Mouse (Mus musculus): ENCODE results near the gene Prss36.

The Prss36 gene

GRCm38 (mm10) chr7:127934075-127934474 lies 12.4 kb downstream of the Prss36 start:
- no peak for DNase-seq (ENCODE audit: low read depth)

DNA sequence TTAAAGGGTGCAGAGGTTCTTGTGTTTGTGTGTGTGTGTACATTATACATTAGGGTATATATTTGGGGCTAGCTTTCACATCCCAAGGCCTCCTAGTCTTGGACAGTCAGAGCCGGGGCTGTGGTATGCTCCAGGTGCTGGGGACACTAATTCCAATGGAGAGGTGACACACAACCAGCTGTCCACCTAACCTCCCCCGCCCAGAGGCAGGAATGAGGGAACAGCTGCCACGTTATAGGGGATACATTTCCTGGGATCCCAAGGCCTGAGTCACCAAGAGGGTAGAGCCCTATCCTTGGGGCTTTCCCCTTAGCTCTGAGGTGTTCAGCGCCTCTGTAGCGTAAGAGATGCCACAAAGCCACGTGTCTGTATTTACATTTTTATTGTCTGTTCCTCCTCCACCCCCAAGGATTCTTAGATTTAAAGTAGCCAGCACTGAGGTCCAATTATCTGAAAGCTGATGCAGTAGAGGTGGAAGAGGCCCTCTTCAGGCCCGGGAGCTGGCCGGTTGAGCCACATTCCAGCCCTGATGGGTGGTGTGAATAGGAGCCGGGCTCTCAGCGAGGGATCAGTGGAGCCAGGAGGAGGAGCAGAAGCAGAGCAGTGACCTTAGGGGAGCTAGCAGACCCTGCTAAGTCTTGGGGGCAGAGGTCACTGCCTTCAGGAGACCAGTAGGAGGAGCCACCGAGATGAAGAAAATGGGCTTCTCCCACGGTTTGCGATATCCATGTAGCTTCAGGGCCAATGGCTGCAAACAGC lies 14.1 kb downstream of the Prss36 start:
- no peak for DNase-seq (ENCODE audit: low read depth)

DNA sequence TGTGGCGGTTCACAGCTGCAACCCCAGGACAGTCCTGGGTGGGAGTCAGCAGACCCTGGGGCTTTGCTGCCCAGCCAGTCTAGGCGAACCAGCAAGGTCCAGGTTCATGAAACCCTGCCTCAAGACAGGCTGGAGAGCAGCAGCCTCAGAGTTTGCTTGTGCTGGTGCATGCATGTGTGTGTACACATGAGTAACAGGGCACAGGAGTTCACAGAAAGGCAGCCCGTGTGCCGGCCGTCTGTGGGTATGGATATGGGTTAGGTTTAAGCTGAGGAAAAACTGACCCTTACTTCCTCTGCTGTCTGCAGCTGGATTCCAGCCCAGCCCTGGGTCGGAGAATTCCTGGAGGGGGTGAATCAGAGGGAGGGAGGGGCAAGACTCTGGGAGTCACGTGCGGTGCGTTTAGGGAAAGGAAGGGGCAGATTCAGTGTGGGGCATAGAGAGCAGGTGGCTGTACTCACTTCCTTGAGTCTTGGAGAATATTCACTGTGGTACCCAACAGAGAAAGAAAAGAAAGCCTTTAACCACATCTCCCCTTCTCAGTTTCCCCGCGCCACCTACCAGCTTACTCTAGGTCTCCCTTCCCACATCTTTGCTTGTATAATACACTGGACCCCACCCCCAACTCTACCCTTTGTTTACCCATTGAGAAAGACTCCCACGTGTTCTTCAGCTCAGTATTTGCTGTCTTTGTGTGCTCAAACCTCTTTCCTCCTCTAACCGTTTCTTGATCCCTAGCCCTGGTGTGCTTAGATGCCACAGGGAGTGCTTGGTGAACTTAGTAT lies 15.0 kb downstream of the Prss36 start:
- DNase-seq (ENCODE audit: low read depth), result no peak

DNA sequence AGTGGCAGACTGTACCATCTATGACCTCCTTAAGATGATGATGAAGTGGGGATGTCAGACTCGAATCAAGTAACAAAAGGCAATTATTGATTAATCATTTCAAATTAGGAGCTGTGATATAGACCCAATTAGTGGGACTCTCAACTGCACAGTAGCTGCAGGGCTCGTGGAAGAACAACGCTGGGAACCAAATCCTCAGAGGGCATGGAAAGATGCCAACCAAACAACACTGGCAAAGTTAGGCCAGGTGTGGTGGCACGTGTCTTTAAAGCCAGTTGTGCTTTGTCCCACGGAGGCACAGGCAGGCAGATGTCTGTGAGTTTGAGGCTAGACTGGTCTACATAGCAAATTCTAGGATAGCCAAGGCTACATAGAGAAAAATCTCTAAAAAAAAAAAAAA lies 15.9 kb downstream of the Prss36 start:
- no peak for DNase-seq (ENCODE audit: low read depth)

GRCm38 (mm10) chr7:127929923-127930322 lies 16.6 kb downstream of the Prss36 start, which contains the start of gene Prss8:
TSS of gene Prss8 (minus strand) at chr7:127930104.
- no peak for DNase-seq (ENCODE audit: low read depth)

DNA sequence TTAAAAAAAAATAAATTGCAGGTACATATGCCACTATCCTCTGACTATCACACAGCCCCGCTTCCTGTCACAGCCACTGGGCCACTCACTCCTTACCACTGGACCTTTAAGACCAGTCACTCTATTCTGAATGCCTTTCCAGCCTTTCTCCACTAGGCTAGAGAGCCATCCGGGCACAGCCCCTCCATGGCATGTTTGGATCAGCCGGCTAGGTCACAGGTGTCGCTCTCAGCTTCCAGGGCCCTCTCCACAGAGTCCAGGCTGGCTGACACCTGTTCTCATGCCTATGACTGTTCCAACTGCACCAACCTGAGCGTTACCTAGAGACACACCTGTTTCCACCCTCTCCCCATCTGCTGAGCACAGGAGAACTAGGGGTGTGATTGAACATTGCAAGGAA lies 17.9 kb downstream of the Prss36 start:
- no peak for DNase-seq (ENCODE audit: low read depth)

DNA sequence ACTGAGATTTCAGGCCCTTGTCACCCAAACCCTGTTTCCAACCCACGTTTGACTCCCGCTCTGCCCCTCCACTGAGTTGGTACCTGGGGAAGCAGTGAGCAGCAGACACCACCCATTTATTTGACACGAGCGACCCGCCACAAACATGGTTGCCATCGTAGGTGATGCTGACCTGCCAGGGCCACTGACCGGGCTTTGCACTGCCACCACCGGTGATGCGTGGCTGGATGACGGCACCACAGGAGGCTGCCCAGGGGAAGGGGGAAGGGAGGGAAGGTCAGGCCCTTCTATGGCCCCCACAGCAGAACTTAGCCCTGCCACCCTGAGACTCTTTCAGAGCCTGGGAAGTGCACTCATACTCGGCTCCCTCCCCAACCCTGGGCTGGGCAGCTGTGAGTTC lies 18.8 kb downstream of the Prss36 start:
- no peak for DNase-seq (ENCODE audit: low read depth)

GRCm38 (mm10) chr7:127926846-127927245 lies 19.7 kb downstream of the Prss36 start:
- no peak for DNase-seq (ENCODE audit: low read depth)

GRCm38 (mm10) chr7:127926066-127926465 lies 20.5 kb downstream of the Prss36 start:
- no peak for DNase-seq (ENCODE audit: low read depth)

DNA sequence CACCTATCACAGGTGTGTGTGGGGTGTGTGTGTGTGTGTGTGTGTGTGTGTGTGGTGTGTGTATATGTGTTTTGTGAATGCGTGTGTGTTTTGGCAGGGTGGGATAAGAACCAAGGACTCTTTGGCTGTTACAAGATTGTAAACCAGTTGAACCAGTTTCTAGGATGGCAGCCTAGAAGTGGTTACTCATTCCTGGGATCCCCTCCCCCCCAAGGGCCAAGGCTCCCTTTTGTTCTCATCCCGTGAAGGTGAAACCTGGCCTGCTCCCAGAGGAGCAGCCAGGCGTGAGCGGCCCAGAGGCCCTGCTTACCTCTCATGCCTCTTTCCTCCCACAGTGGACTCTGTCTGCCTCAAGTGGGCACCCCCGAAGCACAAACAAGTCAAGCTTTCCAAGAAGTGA lies 21.3 kb downstream of the Prss36 start:
- no peak for DNase-seq (ENCODE audit: low read depth)

- no peak for DNase-seq (ENCODE audit: low read depth)
Measured at GRCm38 (mm10) chr7:127923714-127924113, 22.8 kb downstream of the Prss36 start.

DNA sequence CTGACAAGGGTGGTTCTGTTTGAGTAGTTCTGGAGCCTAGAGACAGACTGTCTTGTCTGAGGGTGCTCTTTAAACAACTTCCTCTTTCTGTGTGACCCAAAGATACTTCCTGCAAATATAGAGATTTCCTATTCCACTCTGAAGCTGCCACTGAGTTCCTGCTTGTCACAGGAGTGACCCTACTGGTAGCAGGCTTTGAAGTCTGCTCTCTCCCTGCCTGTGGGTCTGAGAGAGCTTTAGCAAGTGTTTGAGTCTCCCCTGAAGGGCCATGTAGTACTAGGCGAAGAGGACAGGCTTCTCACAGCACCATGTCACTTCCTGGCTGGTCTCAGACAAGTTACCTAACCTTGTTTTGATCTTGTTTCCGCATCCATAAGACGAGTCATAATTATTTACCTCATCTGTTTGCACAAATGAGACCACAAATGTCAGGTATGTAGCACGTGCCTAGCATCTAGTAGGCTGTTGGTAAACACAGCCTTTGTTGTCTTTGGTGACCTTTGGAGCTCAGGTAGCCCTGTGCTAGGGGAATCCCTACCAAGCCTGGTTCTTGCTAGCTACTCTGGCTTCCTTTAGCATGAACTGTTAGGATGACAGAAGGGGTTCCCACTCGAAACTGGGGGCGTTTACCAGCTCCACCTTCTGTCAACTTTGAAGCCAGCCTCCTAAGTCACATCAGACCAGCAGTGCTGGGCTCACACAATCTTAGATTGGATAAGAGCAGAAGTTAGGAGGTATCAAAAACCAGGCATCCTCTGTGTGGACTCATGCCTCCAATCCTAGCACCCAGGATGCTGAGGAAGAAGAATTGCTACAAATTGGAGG lies 23.9 kb downstream of the Prss36 start:
- no peak for DNase-seq (ENCODE audit: low read depth)

DNA sequence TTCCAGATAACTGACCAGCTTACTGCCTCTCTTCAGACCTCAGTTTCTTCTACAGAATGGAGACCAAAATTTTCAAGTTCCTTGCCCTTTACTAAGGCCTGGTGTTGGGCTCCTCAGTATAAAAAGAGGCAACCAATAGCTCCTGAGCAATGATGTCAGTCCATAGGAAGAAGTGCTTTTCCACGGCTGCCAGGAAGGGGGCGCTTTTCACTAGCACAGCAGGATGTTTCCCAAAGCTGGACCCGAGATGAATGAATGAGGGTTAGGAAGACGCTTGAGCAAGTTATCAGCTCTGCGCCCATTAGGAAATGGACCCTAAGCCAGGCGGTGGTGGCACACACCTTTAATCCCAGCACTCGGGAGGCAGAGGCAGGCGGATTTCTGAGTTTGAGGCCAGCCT lies 25.0 kb downstream of the Prss36 start:
- DNase-seq (ENCODE audit: low read depth), result no peak

- no peak for DNase-seq (ENCODE audit: low read depth)
Measured at GRCm38 (mm10) chr7:127919290-127919689, 27.2 kb downstream of the Prss36 start.

- DNase-seq (ENCODE audit: low read depth), result peak; percentile 58
Measured at GRCm38 (mm10) chr7:127918203-127918602, 28.3 kb downstream of the Prss36 start.

- DNase-seq (ENCODE audit: low read depth), result no peak
Measured at GRCm38 (mm10) chr7:127915293-127915692, 31.2 kb downstream of the Prss36 start.

DNA sequence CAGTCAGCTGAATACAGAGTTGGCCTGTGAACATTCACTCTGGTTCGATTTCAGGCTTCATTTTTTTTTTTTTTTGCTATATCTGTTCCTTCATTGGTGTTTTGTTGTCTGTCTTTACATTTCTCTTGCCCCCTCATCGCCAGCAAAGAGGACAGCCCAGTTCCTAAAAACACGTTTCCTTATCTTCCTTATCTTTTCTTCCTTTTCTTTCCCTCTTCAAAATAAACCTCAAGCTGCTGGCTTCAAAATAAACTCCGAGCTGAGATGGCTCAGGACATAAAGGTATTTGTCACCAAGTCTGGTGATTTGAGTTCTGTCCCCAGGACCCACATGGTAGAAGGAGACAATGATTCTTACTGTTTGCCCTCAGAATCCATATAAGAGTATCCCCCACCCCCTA lies 33.6 kb downstream of the Prss36 start:
- no peak for DNase-seq (ENCODE audit: low read depth)

- peak; percentile 91 for DNase-seq (ENCODE audit: low read depth)
Measured at GRCm38 (mm10) chr7:127912190-127912871, 34.2 kb downstream of the Prss36 start, which contains the start of gene Kat8. TSS of gene Kat8 (plus strand) at chr7:127912516.

- no peak for DNase-seq (ENCODE audit: low read depth)
Measured at GRCm38 (mm10) chr7:127908656-127909055, 37.9 kb downstream of the Prss36 start.

DNA sequence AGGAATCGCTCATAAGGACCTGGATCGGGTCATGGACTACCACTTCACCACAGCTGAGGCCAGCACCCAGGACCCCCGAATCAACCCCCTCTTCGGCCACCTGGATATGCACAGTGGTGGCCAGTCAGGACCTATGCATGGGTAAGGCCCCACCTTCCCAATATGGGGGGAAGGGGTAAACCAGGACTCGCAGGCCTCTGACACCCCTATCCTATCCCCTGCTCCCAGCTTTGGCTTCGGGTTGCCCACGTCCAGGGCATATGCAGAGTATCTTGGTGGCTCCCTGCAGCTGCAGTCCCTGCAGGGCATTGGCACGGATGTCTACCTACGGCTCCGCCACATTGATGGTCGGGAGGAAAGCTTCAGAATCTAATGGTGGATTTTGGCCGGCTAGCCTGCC lies 38.6 kb downstream of the Prss36 start:
- DNase-seq (ENCODE audit: low read depth), result no peak

GRCm38 (mm10) chr7:127903971-127904796 lies 42.3 kb downstream of the Prss36 start, which contains the start of gene Bckdk:
TSS of gene Bckdk (plus strand) at chr7:127904082.
- DNase-seq (ENCODE audit: low read depth), result peak; percentile 70

Measured in c-Kit-positive CD71-positive TER-119-negative erythroid progenitor cells, embryonic 14.5 days (primary cell).